Mouse (Mus musculus): ENCODE data around the gene Kcnh4.

DNA sequence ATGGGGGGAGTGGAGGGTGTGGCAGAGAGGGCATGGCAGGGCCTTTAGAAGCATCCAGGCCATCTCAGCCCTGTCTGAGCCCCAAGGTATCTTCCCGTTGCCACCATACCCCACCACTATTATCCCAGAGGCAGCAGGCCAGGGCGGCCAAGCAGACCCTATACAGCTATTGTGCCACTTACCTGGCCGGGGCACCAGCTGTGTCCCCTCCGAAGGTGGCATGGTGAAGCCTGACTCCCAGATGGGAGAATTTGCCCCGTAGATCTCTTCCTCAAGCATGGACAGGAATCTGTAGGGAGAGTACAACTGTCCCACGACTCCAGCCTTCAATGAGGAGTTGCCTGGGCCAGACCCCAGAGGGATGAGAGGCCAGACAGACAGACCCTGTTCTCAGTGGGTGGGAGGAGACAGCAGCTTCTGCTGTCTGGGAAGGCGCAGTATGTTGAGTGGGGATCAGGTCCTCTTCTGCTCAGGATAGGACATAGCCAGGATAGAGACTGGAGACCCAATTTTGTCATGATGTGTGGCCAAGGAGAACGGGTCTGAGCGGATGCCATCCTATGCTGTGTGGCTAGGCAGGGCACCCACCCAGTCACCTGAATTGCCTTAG, 50.4 kb downstream of the Kcnh4 start:
- no peak for TF ChIP-seq CTCF (IDR thresholded peaks at IDR 0.05; ENCODE audit: extremely low read depth, insufficient read depth, insufficient read length, insufficient replicate concordance)
- no peak for TF ChIP-seq POLR2A (IDR thresholded peaks at IDR 0.05; ENCODE audit: low read depth, low read length)

All from spleen, adult 2 months (tissue).